Mouse (Mus musculus) B cell, adult 2 months (primary cell): ENCODE measurements around the gene Gm15056.

Experiments
- DNase-seq, 2 experiments: peaks; one replicate each; pipeline ENCODE4 v3.0.0; 2022

Gm15056 gene

DNA sequence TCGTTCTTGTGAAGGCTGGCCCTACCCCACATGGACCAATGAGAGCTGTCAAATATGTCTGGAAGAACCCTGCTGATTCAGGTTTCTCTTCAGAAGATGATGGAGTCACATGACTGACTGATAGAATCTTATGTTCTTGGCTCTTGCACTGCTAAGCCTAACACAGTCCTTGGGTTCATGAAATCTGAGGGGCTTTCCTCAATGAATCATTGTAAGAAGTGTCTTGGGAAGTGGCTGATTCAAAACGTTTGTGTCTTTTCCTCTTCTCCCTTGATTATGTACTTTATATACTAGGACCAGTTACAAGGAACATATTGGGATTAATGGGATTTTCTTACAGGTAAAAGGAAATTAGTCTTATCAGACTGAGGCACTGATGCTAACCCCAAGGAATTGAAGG lies at the start of gene Gm15056:
Gene Gm15056, minus strand, starts transcription at position 101 of the 400 bp plus-strand sequence.
- no peak for DNase-seq

GRCm38 (mm10) chr8:20944610-20945009 lies 42.2 kb upstream of the Gm15056 start, which contains the start of gene AY761185:
Gene AY761185, minus strand, starts transcription at chr8:20944710.
- DNase-seq = no peak

DNA sequence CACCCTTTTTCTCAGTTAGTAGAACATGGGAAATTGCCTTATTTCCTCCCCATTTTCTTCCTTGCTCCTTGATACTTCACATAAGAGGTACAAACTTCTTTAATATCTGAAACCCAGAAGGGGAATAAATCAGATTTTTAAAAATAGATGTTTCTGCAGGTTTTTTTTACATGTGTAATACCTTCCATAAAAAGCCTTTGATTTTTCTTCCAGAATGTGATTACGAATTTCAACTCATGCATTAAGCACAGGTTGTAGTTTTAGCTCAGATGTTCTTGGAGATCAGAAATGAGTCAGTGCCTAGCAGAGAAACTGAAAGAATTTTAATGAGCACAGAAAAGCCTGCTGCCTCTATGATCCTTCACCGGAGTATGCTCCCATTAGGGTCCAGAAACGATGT lies 19.5 kb upstream of the Gm15056 start, which contains the start of gene Gm6040:
Gene Gm6040, minus strand, starts transcription at position 101 of the 400 bp plus-strand sequence.
- DNase-seq = no peak

- no peak for DNase-seq
Measured at GRCm38 (mm10) chr8:20912288-20912687, 9.9 kb upstream of the Gm15056 start.

- no peak for DNase-seq
Measured at GRCm38 (mm10) chr8:20908256-20908655, 5.8 kb upstream of the Gm15056 start.

- no peak for DNase-seq
Measured at GRCm38 (mm10) chr8:20907119-20907518, 4.7 kb upstream of the Gm15056 start.

DNA sequence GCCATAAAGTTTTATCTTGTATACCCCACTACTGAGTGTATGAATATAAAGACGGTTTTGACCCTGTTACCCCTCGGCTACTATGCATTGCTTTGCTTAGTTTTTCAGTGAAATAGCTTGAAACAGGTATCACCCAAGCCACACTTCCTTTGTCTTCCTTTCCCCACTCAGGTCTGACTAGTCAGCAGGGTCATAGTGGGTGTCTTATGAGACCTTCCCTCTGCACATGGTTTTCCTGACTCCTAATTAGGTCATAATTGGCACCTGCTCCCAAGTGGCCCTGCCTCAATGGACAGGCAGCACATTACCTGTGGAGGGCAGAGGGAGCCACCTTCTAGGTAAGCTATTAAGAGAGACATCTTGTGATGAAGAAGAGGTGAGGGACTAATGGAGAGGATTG lies 10.1 kb downstream of the Gm15056 start, which contains the start of gene Defb33:
Gene Defb33, plus strand, starts transcription at position 301 of the 400 bp plus-strand sequence.
- no peak for DNase-seq

DNA sequence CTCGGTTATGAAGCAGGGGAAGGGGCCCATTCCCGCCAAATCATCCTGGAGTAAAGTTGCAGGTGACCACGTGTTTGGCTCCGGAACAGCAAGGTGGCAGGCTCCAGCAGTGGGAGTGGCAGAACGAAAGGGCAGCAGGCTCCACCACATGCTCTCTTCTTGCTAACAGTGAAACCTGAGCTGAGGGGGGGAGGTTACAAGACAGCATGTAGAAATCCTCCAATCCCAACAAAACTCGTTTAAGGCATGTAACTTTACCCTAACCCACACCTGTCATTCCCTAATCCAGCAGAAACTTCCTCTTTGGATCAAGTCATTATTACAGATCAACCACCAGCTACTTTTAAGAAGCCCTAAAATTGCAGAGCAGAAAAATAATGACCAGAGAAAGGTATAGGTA lies 27.8 kb downstream of the Gm15056 start:
- no peak for DNase-seq
